Mouse (Mus musculus) embryonic fibroblast, embryonic 13.5 days (primary cell): ENCODE measurements around the gene Gsdme.

Experiments
- CTCF ChIP-seq: IDR thresholded peaks from 2 replicates; pipeline ENCODE4 v1.5.1; 2011; ENCODE audit warnings: mild to moderate bottlenecking, control low read depth, low read length, moderate library complexity, borderline replicate concordance; ENCODE audit not compliant: insufficient read depth
- POLR2A ChIP-seq: IDR thresholded peaks from 2 replicates; pipeline ENCODE4 v1.6.1; 2011; ENCODE audit warnings: low read depth, mild to moderate bottlenecking, control low read depth, low read length, moderate library complexity

GRCm38 (mm10) chr6:50215373-50215745, 48.3 kb downstream of the Gsdme start:
- TF ChIP-seq CTCF = no peak
- no peak for TF ChIP-seq POLR2A
